Mouse (Mus musculus): ENCODE measurements around the gene Sirpb1a. TPM values are rescaled to one million over a fixed set of nuclear protein-coding genes. Genes with fewer than 3 reads are reported as not detected.

Sirpb1a gene
- total RNA-seq (2023): under 1 TPM in 1 of 2 experiments, not detected in 1; 0.58 TPM

GRCm38 (mm10) chr3:15426447-15426846 is at the start of gene Sirpb1a:
Gene Sirpb1a (minus strand): TSS chr3:15426520.

GRCm38 (mm10) chr3:15332063-15332462 is 94.3 kb downstream of the Sirpb1a start, which contains the start of gene Gm9733:
Gene Gm9733 (minus strand): TSS chr3:15332302.

Other genes with a start within 250 kb of the Sirpb1a start
- gene Gm9733, start 94.2 kb downstream of the Sirpb1a start, total RNA-seq (2023): not detected
- not detected for gene Sirpb1b, start 148.5 kb upstream of the Sirpb1a start, total RNA-seq (2023)

All from B cell, adult 67 days (primary cell).